Mouse (Mus musculus) bone marrow, adult 2 months (tissue): ENCODE results near the gene Col28a1. TPM values are rescaled to one million over a fixed set of nuclear protein-coding genes. Genes with fewer than 3 reads are reported as not detected.
A peak's percentile ranks its signal among the peaks of the same experiment; 100 is the strongest.

Experiments
- H3K27ac ChIP-seq: fragments of 200-500 bp; 2 replicates; pipeline ENCODE4 v1.5.1; 2012; ENCODE audit warnings: low read depth, mild to moderate bottlenecking, control low read depth, inconsistent platforms, low read length; ENCODE audit not compliant: control insufficient read depth, poor library complexity, insufficient read depth
- H3K4me1 ChIP-seq: fragments of 200-500 bp; 2 replicates; pipeline ENCODE4 v1.6.1; 2011; ENCODE audit warnings: low read length; ENCODE audit not compliant: control insufficient read depth, insufficient read depth
- H3K4me3 ChIP-seq: fragments of 200-500 bp; replicated peaks from 2 replicates; pipeline ENCODE3; 2011; ENCODE audit warnings: mild to moderate bottlenecking, low read depth, low read length, control low read depth; ENCODE audit not compliant: control insufficient read depth
- CTCF ChIP-seq: fragments of 200-500 bp; IDR thresholded peaks from 2 replicates; pipeline ENCODE4 v1.5.1; 2011; ENCODE audit warnings: low read length, control low read depth; ENCODE audit not compliant: control insufficient read depth, insufficient read depth
- POLR2A ChIP-seq: fragments of 200-500 bp; IDR thresholded peaks from 2 replicates; pipeline ENCODE4 v1.6.1; 2011; ENCODE audit warnings: low read depth, mild to moderate bottlenecking, control low read depth, low read length, borderline replicate concordance; ENCODE audit not compliant: control insufficient read depth
- WGBS: fragments of 180-500 bp; shearing (Covaris S2); methylation state at CpG from one replicate; pipeline ENCODE4 v1.1.7; 2018; 5-methylcytosine and 5-hydroxymethylcytosine counted together
- polyA plus RNA-seq: library from polyadenylated mRNA; stranded (reverse); fragments of >200 nt; gene quantifications from 2 replicates; pipeline ENCODE4 v1.2.4, GENCODE M21; 2011; ENCODE audit warnings: low replicate concordance; ENCODE audit not compliant: missing spikeins, insufficient read depth, insufficient read length

The Col28a1 gene
- polyA plus RNA-seq, 1 experiment, result not detected

DNA sequence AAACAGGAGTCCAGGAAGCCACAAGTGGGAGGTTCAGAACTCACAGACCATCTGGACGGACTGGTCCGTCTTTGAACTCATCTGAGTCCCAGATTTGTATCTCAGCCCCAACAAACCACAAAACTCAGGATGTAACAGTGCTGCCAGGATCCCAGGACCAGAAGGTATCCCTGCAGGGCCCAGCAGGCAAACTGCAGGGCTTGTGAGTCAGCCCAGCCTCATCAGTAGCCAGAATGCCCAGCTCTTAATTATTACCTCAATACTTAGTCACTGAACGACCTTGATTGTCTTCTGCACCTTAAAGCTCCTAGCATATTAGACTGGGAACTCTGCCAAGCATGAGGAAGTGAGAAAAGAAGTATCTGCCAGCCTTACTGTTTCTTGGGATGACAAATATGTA, 96.6 kb downstream of the Col28a1 start:
- H3K27ac ChIP-seq, result no peak overlapping the region
- no peaks in the 10 kb centered on the region for H3K4me1 ChIP-seq
- WGBS, result 7% methylated on average over 3 of the region's 3 CpGs
- TF ChIP-seq POLR2A (no peak), CTCF (no peak)
- H3K4me3 ChIP-seq, result no peak overlapping the region

DNA sequence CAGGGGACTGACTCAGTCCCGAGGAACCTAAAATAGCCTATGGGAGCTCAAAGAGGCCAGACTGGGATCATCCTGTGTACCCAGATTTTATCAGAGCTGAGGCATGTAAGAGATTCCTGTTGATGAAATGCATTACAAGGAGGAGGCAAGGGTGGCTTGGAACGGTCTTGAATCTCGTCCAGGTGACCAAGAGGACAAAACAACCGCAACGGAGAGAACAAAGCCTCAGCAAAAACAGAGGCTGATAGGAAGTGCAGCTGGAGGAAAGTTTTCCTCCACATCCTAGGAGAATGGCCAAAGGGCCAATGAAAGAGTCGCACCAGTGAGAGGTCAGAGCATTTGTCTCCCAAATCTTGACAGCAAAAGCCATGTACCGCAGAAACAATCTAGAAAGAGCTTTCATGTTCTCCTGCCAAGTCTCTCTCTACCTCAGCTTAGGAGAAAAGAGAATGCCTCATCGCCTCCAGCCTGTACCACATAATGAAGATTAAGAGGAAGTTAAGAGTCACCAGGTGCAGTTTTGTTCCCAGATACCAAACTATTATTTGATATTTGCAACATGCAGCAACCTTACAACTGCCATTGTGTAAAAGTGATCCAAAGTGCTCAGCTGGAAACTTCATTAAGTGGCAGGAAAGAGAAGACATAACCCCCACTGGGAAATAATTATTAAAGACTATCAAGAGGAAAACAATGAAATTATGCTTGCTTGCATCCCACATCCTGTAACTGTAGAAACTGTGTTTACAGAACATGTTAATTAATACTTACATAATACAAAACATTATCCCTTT, 98.1 kb downstream of the Col28a1 start:
- Histone ChIP-seq H3K27ac (no peak overlapping the region), H3K4me1 (no peaks in the 10 kb centered on the region), H3K4me3 (no peak overlapping the region)
- TF ChIP-seq POLR2A, result no peak
- no peak for TF ChIP-seq CTCF
- 51% methylated on average over 8 of the region's 8 CpGs for WGBS

DNA sequence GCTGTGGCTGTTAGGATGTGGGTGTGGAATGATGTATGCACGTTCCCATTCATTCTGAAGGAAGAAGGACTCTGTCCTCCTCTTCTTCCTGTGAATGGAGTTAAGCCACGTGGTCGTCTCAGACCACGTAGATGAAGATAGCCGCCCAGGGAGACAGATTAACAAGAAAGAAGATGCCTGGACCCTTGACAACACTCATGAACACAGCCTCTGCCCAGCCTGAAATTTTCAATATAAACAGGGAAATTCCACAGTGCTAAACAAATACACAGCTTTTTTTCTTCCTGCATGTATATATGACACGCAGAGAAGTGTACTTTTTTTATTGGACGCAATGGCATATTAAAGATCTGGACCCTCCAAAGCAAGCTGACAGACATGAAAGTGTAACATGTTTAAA, 98.9 kb downstream of the Col28a1 start:
- Histone ChIP-seq H3K4me3 (no peak overlapping the region), H3K4me1 (no peaks in the 10 kb centered on the region), H3K27ac (no peak overlapping the region)
- WGBS, result 69% methylated on average over 7 of the region's 7 CpGs
- no peak for TF ChIP-seq POLR2A

DNA sequence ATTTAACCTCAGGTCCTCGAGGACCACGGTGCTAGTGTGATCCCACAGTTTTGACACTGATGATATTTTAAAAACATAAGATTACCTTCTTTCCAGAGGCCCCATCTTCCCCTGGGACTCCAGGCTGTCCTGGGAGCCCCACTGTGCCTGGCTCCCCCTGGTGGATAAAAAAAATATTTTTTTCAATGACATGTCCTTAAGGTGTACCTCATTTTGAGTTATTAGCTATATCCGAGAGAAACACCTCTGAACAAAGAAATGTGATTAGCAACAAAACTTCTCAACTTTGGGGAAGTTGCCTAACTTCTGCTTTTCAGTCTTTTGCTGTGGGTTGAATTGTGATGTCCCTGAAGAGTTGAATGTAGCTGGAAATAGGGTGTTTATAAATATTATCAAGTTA, 105.6 kb downstream of the Col28a1 start:
- no peak overlapping the region for H3K27ac ChIP-seq
- WGBS, result 20% methylated on average over 3 of the region's 3 CpGs
- H3K4me1 ChIP-seq, result no peaks in the 10 kb centered on the region; the same call in 1 of the 2 replicates
- peak; percentile 47 for TF ChIP-seq CTCF
- TF ChIP-seq POLR2A, result no peak
- no peak overlapping the region for H3K4me3 ChIP-seq

DNA sequence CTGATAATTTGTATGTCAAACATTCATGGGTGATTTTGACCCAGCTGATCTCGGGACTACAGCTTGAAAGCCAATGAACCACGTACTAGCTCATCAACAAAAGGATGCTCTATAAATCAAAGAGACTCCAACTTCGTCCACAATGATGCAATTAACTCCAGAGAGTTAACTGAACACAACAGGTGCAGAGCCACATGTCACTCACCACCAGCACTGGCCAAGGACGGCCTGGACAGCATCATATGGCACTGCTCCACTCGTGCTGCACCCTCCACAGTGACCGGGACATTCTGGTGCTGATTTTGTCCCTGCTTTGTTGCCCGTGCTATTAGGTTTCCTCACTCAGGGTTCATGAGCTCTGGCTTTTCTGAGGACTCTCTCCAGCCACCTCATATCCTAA, 107.6 kb downstream of the Col28a1 start:
- H3K4me3 ChIP-seq, result no peak overlapping the region
- WGBS, result 74% methylated on average over 7 of the region's 7 CpGs
- TF ChIP-seq POLR2A (no peak), CTCF (no peak)
- H3K4me1 ChIP-seq, result no peaks in the 10 kb centered on the region; the same call in 1 of the 2 replicates
- no peak overlapping the region for H3K27ac ChIP-seq

DNA sequence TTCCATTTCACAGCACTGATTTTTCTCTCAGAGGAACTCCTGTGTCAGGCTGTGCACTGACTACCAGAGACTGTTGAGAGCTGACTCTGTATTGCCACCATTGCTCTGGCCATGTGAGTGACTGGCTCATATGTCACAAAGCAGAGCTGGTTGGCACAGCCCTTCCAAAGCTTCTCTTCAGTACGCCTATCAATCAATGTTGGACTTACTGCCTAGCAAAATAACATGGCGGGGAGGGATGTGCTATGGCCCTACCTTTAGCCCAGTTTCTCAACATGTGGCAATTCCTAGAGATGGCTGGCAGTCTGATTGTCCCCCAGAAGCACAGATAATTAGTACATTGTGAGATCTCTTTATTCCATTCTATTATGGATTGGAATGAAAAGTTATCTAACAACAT, 109.2 kb downstream of the Col28a1 start:
- Histone ChIP-seq H3K27ac (no peak overlapping the region), H3K4me3 (no peak overlapping the region), H3K4me1 (no peaks in the 10 kb centered on the region; the same call in 1 of the 2 replicates)
- TF ChIP-seq CTCF, result no peak
- TF ChIP-seq POLR2A, result no peak
- 66% methylated on average over 2 of the region's 2 CpGs for WGBS

DNA sequence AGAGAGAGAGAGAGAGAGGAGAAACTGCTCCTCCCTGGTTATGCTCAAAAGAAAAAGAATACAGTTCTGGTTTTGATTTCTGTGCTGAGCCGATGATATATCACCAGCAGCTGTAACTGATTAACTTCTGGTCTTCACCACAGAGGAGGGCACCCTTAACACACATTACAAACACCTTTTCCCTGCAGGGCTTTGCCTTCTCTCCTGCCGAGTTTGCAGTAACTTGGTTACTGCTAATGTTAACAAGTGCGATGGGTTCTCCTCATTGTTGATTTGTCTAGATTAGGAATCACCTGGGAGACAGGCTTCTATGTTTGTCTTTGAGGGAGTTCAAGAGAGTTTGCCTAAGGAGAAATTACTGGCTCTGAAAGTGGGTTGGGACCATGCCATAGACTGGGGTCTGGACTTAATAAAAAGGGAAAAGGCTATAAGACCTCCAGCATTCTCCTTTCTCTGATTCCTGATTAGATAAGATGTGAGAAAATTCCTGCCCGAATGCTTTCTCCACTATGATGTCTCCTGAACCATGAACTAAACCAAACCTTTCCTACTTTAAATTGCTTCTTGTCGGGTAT, 114.8 kb downstream of the Col28a1 start:
- WGBS, result 70% methylated on average over 5 of the region's 5 CpGs
- Histone ChIP-seq H3K4me1 (no peaks in the 10 kb centered on the region), H3K27ac (no peak overlapping the region), H3K4me3 (no peak overlapping the region)
- TF ChIP-seq POLR2A, result no peak

DNA sequence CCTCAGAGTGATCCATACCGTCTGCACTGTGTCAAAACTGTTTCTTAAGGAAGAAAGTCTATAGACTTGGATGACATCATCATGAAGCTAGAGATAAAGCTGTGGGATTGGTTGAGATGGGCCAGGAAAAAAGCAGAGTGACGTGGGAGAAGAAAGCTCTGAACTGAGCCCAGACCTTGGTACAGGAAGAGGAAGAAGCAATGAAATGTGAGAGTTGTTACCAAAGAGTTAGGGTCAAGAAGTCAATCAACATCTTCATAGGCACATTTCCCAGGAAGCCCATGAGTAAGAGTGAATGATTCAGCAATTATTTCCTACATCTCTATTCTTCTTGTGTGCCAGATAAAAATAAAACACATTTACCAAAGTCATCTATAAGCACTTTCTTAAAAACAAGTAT, 117.5 kb downstream of the Col28a1 start:
- WGBS, result 43% methylated on average over 2 of the region's 2 CpGs
- no peak for TF ChIP-seq CTCF
- no peak for TF ChIP-seq POLR2A
- H3K27ac ChIP-seq, result no peak overlapping the region
- no peak overlapping the region for H3K4me3 ChIP-seq
- no peaks in the 10 kb centered on the region for H3K4me1 ChIP-seq

DNA sequence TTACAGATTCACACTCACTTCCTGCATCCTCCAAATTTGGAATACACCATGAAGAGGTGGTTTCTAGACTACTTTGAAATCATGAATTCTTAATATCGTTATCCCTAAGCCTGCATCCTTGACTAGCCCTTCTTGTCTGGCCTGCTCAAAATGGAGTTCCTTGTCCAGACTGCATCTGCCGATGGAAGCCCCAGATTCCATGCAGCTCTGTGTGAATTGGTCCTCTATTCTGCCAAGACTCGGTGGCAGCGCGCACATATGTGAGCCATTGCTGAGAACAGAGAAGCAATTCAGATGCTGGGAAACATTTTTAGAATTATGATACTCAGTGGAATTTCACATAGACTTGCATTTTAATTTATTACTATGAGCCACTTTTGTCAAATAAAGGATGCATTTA, 123.4 kb downstream of the Col28a1 start:
- Histone ChIP-seq H3K27ac (no peak overlapping the region), H3K4me3 (no peak overlapping the region), H3K4me1 (no peaks in the 10 kb centered on the region)
- WGBS, result 92% methylated on average over 5 of the region's 5 CpGs
- TF ChIP-seq POLR2A, result no peak
- TF ChIP-seq CTCF, result no peak
